Mouse (Mus musculus): ENCODE measurements around the gene Gjc1.

Gjc1 gene

DNA sequence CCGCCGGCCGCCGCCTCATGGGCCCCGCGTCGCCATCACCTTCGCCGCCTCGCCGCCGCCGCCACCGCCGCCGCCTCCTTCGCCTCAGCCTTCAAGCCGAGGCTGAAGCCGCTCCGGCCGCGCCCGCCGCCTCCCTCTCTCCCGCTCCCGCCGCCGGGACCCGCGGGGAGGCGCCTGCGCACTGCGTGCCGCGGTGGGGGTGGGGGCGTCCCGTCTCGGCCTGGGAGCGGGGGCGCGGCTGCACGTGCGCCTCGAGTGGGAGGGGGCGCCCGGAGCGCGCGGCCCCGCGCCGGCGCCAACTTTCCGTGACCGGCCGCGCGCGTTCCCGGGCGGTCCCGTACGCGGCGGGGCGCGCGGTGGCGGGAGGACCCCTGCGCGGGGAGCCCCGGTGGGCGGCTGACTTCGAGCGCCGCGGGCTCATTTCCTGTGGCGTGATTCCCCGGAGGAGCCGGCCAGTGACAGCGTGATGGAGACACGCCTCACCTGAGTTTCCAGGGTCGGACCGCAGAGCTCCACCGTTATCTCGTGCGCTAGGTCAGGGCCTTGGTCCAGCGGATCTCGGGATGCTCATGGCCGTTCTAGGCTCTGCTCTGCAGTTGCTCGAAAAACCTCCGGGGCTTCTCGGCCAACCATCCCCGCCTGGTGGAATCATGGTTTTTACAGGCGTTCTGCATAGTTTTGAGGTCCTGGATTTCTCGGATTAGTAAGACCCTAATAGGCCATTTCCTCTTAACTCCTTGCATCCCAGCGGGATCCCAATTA lies at the start of gene Gjc1:
Gene Gjc1 (minus strand): TSS at position 680 of the 762 bp plus-strand sequence.
- DNase-seq (ENCODE audit: low read depth, low spot score): no peak

DNA sequence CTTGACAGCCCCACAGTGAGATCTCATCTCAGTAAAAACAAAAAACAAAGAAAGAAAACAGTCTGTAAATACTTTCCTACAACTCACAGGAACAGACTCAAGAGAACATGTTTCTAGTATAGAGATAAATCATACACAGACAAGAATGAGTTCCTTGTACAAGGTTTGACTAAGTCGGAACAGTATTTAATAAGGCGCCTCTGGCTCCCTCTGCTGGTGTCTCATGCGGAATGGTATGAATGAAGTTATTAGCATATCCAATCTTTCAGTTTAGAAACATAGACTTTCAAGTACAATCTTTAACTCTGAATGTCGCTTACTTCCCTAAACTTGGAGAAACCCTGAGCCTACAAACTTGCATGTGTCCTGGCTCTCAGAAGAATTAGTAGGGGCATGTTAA lies 44.8 kb upstream of the Gjc1 start:
- DNase-seq (ENCODE audit: low read depth, low spot score): peak; percentile 61

DNA sequence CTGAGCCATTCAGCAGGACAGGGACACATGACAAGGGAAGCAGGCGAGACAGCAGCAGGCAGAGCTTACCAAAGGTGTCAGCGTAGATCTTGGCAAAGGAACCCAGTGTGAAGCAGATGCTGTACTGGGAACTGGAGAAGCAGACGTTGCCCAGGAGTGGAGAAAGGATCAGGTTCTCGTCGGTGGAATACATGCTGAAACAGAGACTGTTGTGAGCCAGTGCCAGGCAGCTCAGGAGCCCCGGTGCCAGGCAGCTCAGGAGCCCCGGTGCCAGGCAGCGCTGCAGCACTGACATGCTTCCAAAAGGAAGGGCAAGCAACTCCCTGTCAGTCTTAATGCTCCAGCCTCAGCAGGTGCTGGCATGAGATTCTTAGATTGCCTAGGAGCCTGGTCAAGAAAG lies 40.4 kb upstream of the Gjc1 start:
- no peak for DNase-seq (ENCODE audit: low read depth, low spot score)

DNA sequence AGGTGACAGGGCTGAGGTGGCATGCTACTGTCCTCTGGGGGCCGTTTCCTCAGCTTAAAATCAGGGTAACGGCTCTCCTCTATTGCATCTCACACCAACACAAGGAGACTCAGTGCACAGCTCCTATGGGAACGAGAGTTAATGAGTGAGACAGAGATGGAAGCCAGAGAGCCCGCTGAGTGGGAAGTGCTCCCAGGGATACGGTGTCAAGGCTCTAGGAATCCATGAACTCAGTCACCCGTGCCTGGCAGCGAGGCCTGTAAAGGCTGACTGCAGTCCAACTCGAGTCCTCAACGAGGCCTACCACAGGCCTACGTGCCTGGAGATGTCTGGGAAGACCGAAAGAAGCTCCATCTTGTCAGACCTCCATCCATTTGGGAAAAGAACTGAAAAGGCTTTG lies 39.5 kb upstream of the Gjc1 start:
- no peak for DNase-seq (ENCODE audit: low read depth, low spot score)

DNA sequence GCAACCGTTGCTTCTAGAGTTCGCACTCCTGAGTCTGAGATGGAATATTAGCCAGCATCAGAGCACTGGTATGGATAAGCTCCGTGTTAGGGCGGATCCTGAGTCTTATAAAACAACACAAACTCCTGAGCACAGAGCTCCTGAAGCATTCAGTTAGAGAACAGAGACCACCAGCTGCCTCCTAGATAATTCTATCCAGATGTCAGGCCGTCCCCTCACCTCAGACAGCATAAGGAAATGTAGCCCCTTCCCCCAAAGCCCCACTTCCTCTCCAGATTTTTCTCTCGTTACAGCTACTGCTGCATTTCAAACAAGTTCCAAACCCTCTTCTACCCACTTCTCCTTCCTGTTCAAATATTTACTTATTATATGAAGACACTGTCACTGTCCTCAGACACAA lies 36.4 kb upstream of the Gjc1 start:
- no peak for DNase-seq (ENCODE audit: low read depth, low spot score)

DNA sequence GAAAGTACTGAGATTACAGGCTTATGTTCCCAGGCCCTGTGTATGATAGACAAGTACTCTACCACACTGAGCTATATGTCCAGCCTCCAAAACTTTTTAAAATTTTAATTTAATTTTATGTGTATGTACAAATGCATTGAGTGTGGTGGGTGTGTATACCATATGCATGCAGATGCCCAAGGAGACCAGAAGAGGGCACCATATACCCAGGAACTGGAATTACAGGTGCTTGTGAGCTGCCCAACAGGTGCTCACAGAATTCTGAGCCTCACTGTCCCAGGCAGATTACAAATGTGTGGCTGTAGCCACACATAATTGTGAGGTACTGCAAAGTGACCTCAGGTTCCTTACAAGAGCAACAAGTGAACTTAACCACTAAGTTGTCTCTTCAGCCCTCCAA lies 34.3 kb upstream of the Gjc1 start:
- DNase-seq (ENCODE audit: low read depth, low spot score): peak; percentile 48

DNA sequence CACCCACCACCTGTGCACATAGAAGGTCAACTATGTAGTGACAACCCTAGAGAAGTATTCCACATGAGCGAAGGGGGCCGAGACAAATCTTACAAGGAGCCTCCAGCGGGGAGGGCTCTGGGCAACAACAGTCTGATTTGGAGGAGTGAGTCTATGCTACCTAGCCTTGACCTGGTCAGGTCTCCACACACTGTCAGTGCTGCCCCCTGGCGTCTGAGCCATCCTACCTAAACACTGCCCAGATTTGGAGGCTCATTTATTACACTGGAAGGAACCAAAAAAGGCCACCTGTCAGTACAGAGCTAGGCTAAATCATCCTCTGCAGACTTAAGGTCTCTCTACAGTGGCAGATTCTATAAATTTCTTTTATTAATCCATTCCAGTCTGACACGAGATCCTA lies 32.4 kb upstream of the Gjc1 start:
- DNase-seq (ENCODE audit: low read depth, low spot score): peak; percentile 54

DNA sequence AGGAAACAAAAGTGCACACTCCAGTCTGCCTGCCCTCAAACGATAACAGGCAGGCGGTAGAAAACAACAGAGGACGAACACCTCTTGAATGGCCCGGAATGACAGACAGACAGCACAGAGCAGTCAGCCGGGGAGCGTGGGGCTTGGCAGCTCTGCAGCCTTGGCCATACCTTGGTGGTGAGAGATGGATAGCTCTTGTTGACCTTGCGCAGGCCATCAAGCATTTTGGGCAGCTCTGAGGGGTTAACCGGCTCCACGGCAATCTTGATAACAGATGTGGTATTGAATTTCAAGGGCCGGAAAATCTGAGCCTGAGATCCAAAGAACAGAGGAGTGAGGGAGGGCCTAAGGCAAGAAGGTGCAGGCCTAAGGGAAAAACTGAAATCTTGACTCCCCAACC lies 26.4 kb upstream of the Gjc1 start:
- DNase-seq (ENCODE audit: low read depth, low spot score): no peak

DNA sequence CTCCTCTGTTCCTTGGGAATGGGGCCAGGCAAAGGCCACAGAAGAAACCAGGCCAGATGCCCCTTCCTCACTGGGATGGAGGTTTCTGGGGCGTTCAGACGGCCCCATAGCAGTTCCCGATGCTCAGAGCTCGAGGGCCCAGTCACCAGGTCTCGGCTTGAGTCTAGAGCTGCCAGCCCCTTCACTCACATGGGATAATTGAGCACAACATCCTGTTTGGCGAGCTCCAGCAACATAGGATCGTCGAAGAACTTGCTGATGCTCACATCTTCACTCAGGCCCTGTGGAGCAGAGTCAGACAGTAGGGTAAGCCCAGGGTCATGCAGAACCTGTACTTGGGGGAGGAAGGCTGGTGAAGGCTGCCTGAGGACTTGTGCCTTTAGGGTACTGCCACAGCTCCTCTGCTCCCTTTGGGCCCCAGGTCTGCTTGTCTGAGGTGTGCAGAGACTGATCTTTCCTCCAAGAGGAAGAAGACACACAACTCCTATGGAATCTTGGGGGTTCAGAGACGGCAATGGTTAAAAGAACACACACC lies 19.2 kb upstream of the Gjc1 start:
- DNase-seq (ENCODE audit: low read depth, low spot score): no peak

DNA sequence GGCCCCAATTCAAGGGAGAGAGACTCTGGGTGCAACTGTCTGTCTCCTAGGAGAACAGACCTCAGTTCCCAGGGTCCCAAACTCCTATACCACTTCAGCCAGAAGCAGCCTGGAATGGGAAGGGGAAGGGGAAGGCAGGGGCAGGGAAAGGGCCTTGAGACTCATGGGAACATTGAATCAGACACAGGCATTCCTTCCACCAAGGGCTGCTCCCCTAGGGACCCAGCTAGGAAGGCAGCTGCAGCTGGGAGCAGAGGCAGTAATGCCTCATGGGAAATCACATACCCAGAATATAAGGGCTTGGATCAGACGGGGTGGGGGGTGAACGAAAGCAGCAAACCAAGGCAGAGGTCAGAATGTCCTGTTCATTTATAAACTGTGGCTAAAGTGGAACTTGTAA lies 18.6 kb upstream of the Gjc1 start:
- DNase-seq (ENCODE audit: low read depth, low spot score): no peak

DNA sequence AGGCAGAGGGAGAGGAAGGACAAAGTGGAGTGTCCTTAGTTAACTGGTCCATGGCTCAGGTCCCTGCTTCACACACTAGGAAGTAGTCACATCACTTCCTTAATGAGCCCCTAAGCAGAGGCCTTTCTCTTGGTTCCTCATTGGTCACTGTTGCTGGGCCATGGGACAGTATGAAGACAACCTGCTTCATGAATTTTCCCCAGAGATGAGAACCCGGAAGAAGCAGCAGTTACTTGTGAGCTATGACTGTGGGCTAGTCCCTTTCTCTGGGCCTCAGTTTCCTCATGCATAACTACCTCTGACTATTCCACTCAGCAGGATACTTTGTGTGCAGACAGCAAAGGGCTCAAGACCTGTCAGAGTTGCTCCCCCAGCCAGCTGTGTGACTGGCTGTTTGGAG lies 17.9 kb upstream of the Gjc1 start:
- no peak for DNase-seq (ENCODE audit: low read depth, low spot score)

DNA sequence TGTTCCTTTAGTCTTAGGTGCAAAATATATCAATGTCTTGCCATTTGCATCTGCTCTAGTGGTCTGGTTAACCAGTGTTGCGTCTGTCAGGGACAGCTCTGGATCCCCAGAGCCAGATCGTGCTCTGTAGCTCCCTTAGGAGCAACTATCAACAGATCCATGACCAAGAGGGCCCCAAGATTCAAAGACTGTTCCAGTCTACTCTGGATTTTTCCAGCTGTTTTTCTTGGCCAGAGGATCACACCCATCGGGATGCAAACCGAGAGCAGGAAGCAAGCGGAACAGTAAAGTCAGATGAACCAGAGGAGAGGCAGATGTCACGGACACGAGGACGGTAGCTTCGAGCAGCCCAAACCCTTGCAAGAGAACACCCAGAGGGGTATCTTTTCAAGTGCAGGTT lies 16.6 kb upstream of the Gjc1 start:
- DNase-seq (ENCODE audit: low read depth, low spot score): no peak

DNA sequence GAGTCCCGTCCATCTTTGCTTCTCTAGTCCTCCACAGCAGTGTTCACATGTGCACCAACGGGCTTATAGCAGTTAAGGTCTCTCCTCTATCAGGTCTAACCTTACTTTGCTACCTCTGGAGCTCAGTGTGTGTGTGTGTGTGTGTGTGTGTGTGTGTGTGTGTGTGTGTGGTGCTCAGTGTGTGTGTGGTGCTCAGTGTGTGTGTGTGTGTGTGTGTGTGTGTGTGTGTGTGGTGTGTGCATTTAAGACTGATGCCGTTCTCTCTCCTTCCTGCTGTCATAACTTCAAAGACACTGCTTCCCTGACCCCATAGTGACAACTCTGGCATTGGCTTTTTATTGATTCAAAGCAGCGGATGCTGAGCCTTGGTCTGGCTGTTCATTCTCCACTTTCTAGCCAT lies 16.0 kb upstream of the Gjc1 start, which contains the start of gene Higd1b:
Gene Higd1b (plus strand): TSS at position 301 of the 400 bp plus-strand sequence.
- DNase-seq (ENCODE audit: low read depth, low spot score): no peak

DNA sequence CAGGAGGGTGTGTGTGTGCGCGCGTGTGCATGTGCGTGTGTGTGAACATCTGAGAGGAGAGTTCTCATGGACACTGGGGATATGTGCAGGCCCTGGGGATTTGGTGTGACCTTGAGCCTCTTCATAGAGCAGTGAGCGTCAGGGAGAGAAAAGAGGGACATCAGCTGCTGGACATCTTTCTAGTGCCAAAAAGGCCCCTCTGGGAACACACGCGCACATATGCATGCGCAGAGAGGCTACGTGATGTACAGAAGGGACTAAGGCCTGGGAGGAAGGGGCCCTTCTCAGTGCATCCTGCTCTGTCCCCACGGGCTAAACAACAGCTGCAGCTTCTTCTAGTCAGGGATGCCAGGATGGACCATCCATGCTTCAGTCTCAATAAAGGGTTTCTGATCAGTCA lies 14.7 kb upstream of the Gjc1 start:
- no peak for DNase-seq (ENCODE audit: low read depth, low spot score)

DNA sequence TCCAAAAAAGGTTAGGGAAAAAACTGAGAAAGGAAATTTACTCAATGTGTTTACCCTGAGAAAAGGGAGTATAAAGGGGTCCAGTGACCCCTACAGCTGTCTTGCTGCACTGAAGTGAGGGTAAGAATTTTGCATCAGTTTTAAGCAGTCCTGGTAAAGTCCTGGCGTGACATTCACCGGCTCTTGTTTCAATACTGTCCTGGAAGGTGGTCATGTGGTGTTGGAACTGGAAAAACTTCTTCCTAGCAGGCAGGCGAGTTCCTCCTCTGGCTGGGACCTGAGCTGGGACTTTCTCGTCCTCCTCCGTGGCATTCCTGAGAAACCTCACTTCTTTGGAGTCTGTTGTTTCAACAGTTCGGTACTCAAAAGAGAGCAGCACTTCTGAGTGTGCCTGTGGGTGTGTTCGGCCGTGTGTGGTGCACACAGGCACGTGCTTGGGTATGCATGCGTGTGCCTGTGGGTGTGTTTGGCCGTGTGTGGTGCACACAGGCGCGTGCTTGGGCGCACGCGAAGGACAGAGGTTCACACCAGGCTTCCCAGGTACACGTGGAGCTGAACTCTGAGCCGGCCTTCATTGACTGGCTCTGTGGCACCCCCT lies 13.3 kb upstream of the Gjc1 start:
- no peak for DNase-seq (ENCODE audit: low read depth, low spot score)

DNA sequence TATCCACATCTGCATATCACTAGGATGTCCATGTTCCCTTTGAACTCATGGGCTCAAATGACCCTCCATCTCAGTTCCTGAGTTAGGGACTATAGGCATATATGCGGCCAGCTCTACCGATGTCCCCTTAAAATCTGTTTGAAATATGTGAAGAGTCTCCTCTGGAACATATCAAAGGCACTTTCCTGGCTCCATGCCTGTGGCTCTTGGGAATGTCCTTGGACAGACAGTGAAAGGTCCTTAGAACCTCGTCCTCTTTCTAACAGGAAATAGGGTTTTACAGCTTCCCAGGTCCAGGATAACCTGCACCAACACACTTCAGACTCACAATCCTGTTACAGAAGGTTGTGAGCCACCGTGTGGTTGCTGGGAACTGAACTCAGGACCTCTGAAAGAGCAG lies 10.8 kb upstream of the Gjc1 start:
- DNase-seq (ENCODE audit: low read depth, low spot score): no peak

DNA sequence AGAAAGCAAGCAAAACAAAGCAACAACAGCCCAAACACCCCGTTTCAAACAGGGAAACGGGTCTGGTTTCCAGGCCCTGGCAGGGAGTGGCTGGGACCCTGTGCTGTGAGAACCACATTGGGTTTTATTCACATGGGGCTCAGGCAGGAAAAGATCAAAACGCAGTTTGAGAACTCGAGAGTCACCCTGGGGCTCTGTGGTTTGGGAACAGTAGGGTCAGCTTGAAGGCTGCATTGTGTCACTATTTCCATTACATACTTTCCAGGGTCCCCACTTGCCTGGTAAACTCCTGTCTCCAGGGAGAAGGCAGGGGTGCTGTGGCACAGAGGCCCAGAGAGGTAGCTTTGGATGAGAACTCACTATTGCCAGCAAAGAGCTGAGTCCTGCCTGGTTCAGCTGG lies 7.6 kb upstream of the Gjc1 start:
- DNase-seq (ENCODE audit: low read depth, low spot score): no peak

DNA sequence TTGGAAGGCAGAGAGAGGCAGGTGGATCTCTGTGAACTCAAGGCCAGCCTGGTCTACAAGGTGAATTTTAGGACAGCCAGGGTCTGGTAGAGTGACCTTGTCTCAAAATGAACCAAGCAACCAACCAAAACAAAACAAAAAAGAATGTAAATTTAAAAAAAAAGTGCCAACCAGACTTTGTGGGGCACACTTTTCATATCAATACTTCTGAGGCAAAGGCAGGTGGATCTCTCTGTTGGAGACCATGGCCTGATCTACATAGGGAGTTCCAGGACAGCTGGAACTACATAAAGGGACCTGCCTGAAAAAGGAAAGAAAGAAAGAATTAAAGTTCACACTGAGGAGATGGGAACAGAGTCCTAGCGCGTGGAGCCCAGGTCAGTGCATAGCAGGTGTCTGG lies 7.0 kb upstream of the Gjc1 start:
- DNase-seq (ENCODE audit: low read depth, low spot score): no peak

DNA sequence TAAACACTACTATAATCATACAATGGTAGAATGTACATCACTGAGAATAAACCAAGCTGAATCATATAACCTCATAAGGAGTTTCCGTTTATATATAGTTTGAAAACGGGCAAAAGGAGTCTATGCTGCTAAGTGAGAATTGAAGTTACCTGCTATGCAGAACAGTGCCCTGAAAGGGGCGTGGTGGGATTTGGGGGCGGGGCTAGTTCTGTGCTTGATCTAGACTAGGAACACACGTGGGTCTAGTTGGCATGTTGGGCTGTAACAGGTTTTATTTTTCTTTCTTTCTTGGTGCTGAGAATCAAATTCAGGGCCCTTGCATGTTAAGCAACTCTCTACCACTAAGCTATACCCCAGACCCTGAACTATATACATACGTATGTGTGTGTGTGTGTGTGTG lies 1.7 kb upstream of the Gjc1 start:
- DNase-seq (ENCODE audit: low read depth, low spot score): peak; percentile 22

DNA sequence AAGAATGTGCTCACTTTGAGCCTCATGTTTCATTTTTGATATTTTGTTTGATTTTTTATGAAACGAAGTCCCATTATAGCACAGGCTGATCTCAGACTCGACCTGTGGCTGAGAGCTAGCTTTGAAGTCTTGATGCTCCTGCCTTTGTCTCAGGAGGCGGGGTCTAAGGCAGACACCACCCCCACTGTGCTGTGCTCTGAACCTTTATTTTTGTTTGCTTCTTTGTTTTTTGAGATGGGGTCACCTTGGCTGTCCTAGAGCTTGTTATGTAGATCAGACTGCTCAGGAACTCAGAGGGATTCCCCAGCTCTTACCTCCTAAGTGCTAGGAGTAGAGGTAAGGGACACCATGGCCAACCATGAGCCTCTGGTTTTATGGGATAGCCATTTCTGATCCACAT lies 932 bp upstream of the Gjc1 start:
- no peak for DNase-seq (ENCODE audit: low read depth, low spot score)

DNA sequence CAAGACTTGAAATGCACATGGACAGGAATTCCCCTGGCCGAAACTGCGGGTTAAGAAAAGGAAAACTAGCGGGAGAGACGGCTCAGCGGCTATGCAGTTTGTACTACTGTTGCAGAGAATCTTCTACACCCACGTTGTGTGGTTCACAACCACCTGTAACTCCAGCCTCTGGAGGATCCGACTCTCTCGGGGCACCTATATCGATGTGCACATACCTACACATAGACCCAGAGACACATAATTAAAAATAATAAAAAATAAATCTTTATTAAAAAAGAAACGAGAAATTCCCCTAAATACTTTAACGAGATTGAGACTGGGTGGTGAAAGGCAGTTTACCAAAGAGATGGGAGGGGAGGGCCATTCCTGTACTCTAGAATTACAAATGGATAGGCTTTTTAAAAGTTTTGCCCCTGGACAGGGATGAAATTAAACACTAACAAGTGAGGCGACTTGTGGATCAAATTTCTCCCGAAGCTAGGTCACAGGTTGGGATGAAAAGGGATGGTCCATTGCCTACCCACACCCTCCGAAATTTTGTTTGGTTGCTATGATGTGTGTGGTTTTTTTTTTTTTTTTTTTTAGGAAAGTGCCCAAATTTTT lies 384 bp upstream of the Gjc1 start:
- DNase-seq (ENCODE audit: low read depth, low spot score): no peak

DNA sequence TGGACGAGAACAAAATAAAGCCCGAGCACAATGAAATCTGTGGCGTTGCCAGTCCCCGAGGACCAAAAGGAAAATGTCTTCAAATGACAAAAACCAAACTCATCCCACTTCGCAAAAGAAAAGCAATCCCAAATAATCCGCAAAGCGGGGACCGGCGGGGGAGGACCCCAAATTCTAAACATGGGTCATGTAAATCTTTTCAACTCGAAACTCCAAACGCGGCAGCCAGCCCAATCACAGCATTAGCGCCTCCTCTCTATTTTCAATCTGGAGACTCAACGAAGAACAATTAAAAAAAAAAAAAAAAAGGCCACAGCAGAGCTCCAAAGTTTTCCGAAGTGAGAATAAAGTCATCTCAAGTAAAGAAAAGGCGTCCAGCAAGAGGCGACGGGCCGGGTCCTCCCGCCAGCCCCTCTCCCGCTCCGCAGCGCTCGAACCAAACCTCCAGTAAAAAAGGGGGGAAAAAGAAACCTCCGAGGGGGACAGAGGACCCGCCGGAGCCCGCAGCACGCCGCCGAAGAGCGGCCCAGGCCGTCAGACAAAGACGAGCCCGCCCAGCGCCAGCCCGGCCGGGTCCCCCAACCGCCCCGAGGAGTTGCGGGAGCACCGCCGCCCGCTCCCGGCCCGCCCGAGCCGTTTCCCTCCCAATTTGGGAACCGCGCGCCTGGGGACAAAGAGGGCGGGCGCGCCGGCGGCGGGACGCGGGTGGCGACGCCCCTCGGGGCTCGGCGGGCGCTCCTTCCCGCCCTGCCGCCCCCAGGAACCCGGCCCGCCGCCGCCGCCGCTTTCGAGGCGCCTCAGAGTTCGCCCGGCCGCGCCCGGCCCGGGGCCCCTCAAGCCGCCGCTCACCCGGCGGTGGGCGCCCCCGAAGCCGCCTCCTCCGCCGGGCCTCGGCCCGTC lies 1.1 kb downstream of the Gjc1 start:
- no peak for DNase-seq (ENCODE audit: low read depth, low spot score)

Data from A20 (cell line).